Mouse (Mus musculus) ES-E14 (cell line): ENCODE data around the gene Zeb2. TPM values are rescaled to one million over a fixed set of nuclear protein-coding genes. Genes with fewer than 3 reads are reported as not detected.

Experiments used
- DNase-seq: peaks from one replicate; pipeline ENCODE4 v3.0.0-alpha.2; 2013; ENCODE audit warnings: low read depth, low spot score
- H3K27ac ChIP-seq: 2 replicates; pipeline ENCODE4 v1.5.1; 2012; ENCODE audit warnings: low read depth, mild to moderate bottlenecking, low read length, moderate library complexity, mixed read lengths; ENCODE audit not compliant: poor library complexity, insufficient read depth, severe bottlenecking
- H3K36me3 ChIP-seq: 2 replicates; pipeline ENCODE4 v1.6.1; 2012; ENCODE audit warnings: mild to moderate bottlenecking, low read length, moderate library complexity, mixed read lengths; ENCODE audit not compliant: control insufficient read depth, poor library complexity, insufficient read depth, severe bottlenecking
- H3K4me1 ChIP-seq, 2 experiments: fragments of 150-350 bp in 1 of 2; sonication (generic) in 1 of 2; 2 replicates each; pipeline ENCODE4 v1.6.1; 2012; ENCODE audit warnings: low read length in 2 of 2, mild to moderate bottlenecking in 1 of 2, mixed read lengths in 1 of 2; ENCODE audit not compliant: control insufficient read depth in 2 of 2, insufficient read depth in 2 of 2, poor library complexity in 1 of 2
- H3K4me3 ChIP-seq, 2 experiments: fragments of 150-350 bp in 1 of 2; sonication (generic) in 1 of 2; 2 replicates each; pipeline ENCODE4 v1.5.1; 2012; ENCODE audit warnings: low read length in 2 of 2, low read depth in 1 of 2, mild to moderate bottlenecking in 1 of 2, mixed read lengths in 1 of 2; ENCODE audit not compliant: insufficient read depth in 1 of 2, poor library complexity in 1 of 2, severe bottlenecking in 1 of 2
- H3K9ac ChIP-seq: 2 replicates; pipeline ENCODE4 v1.6.1; 2012; ENCODE audit warnings: low read depth, mild to moderate bottlenecking, low read length, mixed read lengths; ENCODE audit not compliant: poor library complexity, insufficient read depth, severe bottlenecking
- H3K9me3 ChIP-seq: fragments of 150-350 bp; sonication (generic); 2 replicates; pipeline ENCODE4 v1.6.1; 2012; ENCODE audit warnings: low read depth, mild to moderate bottlenecking, low read length; ENCODE audit not compliant: control insufficient read depth, insufficient read depth
- CHD2 ChIP-seq: IDR thresholded peaks from 2 replicates; pipeline ENCODE4 v1.6.1; 2014; ENCODE audit warnings: mild to moderate bottlenecking, low read depth, low read length, inconsistent platforms
- HCFC1 ChIP-seq: IDR thresholded peaks from 2 replicates; pipeline ENCODE4 v1.6.1; 2012; ENCODE audit warnings: low read length, inconsistent platforms, borderline replicate concordance; ENCODE audit not compliant: insufficient read depth
- MAFK ChIP-seq: IDR thresholded peaks from 2 replicates; pipeline ENCODE4 v1.6.1; 2014; ENCODE audit warnings: mild to moderate bottlenecking, low read depth, low read length, inconsistent platforms; ENCODE audit not compliant: insufficient read depth
- ZC3H11A ChIP-seq: IDR thresholded peaks from 2 replicates; pipeline ENCODE4 v1.6.1; 2012; ENCODE audit warnings: low read depth, mild to moderate bottlenecking, inconsistent platforms, low read length, borderline replicate concordance
- ZNF384 ChIP-seq: IDR thresholded peaks from 2 replicates; pipeline ENCODE4 v1.6.1; 2012; ENCODE audit warnings: low read depth, low read length, inconsistent platforms
- in situ Hi-C, 2 experiments: fragments of 600-800 bp; cut with MboI; formaldehyde crosslinking; loops; one replicate each; pipeline ENCODE4 v1.15.1; 2025; ENCODE audit warnings: low sequenced_read_pairs in 2 of 2, inconsistent platforms in 1 of 2; ENCODE audit not compliant: unreplicated experiment in 2 of 2
- total RNA-seq: library from RNA; depleted of rRNA; stranded (reverse); fragments of 300-350 nt; gene quantifications from 2 replicates; pipeline ENCODE4 v1.2.3, GENCODE M21; 2012; rRNA removed

Zeb2 gene
- total RNA-seq, 1 experiment = 11.9 TPM

DNA sequence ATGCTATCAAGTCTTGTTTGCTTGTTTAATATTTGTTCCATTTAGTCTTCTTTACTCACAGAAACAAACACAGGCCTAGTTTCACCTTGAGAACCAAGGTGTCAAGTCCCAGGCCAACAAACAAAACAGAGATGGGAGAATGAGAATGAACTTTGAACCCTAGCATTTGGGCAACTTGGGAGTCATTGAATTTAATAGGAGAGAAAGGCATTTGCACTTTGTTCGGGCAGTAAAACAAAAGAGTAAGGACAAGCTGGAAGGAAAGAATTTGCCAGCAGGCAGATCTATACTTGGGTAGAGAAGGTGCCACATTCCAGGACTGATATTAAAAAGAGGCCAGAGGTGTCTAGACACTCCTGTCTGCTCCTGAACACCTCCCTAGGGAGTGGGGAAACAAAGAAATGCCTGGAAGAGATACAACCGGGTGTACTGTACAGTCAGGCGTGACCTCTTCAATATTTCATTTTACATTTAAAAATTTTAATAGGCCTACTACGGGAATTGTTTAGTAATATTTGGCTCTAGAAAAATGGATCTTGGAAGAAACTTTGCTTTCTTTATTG lies 165.5 kb downstream of the Zeb2 start:
- in situ Hi-C loops = no loop called here
- Histone ChIP-seq H3K27ac (no peak overlapping the region), H3K4me1 (0 out of 4 replicates have a peak, but pooled peaks cover 0 to 5% of the 10 kb centered on the region in 2 experiments), H3K9ac (no peak overlapping the region), H3K36me3 (no peaks in the 10 kb centered on the region), H3K9me3 (no peaks in the 10 kb centered on the region), H3K4me3 (no peak overlapping the region)
- DNase-seq = no peak
- no peak for TF ChIP-seq HCFC1
- no peak for TF ChIP-seq CHD2
- no peak for TF ChIP-seq MAFK
- TF ChIP-seq ZNF384 = no peak
- TF ChIP-seq ZC3H11A = no peak

DNA sequence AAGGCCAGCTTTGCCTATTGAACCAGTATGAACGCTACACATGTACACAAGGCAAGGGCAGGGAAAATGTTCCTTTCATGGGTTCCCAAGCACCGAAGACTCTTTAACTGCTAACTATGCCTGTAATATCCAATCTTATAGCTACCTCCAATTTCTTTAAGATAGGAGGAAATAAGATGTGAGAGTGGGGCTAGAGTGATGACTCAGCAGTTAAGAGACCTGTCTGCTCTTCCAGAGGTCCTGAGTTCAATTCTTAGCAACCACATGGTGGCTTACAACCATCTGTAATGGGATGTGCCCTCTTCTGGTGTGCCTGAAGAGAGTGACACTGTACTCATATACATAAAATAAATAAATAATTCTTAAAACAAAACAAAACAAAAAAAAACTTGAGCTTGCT lies 172.5 kb downstream of the Zeb2 start:
- H3K36me3 ChIP-seq = no peaks in the 10 kb centered on the region
- H3K4me3 ChIP-seq = no peak overlapping the region
- H3K9me3 ChIP-seq = no peaks in the 10 kb centered on the region
- H3K27ac ChIP-seq = no peak overlapping the region
- TF ChIP-seq ZC3H11A (no peak), CHD2 (no peak), MAFK (peak; percentile 62; the same call in 1 of the 2 replicates), ZNF384 (no peak), HCFC1 (no peak)
- no peaks in the 10 kb centered on the region for H3K4me1 ChIP-seq
- in situ Hi-C loops = no loop called here
- no peak overlapping the region for H3K9ac ChIP-seq
- no peak for DNase-seq

Other genes starting within 250 kb of the Zeb2 start
- gene Gtdc1, start 189.7 kb downstream of the Zeb2 start, total RNA-seq = 10.4 and 11.2 TPM in 2 replicates